Mouse (Mus musculus): Measurements from ENCODE around the gene Adam23. TPM values are rescaled to one million over a fixed set of nuclear protein-coding genes. Genes with fewer than 3 reads are reported as not detected.

The Adam23 gene
- total and polyA plus RNA-seq, 3 experiments, result 1.0 to 1.7 (median 1.4) TPM

GRCm38 (mm10) chr1:63544122-63544521, 98.4 kb downstream of the Adam23 start:
- TF ChIP-seq EP300 (IDR thresholded peaks at IDR 0.05; ENCODE audit: insufficient read depth, low read depth, low read length) (no peak), POLR2A (IDR thresholded peaks at IDR 0.05; ENCODE audit: insufficient read depth, low read depth, low read length) (no peak), CTCF (IDR thresholded peaks at IDR 0.05) (no peak)
- intact Hi-C loops (cut with DNase I), result no loop called here
- Histone ChIP-seq H3K4me3 (no peak overlapping the region), H3K9ac (ENCODE audit: low read depth, low read length) (no peak overlapping the region), H3K4me1 (ENCODE audit: control insufficient read depth, insufficient read depth, low read length) (no peaks in the 10 kb centered on the region), H3K27me3 (ENCODE audit: control insufficient read depth, insufficient read depth, low read length) (no peaks in the 10 kb centered on the region), H3K79me2 (replicated peaks; ENCODE audit: control insufficient read depth, insufficient read depth, low read length) (no peaks in the 10 kb centered on the region), H3K36me3 (ENCODE audit: control insufficient read depth, insufficient read depth, low read length) (no peaks in the 10 kb centered on the region), H3K27ac (no peak overlapping the region)
- 88% methylated on average over 2 of the region's 2 CpGs for WGBS
- no peak for DNase-seq

- Histone ChIP-seq H3K27me3 (ENCODE audit: control insufficient read depth, insufficient read depth, low read length) (no peaks in the 10 kb centered on the region), H3K79me2 (replicated peaks; ENCODE audit: control insufficient read depth, insufficient read depth, low read length) (no peaks in the 10 kb centered on the region), H3K27ac (no peak overlapping the region), H3K9ac (ENCODE audit: low read depth, low read length) (no peak overlapping the region), H3K4me1 (ENCODE audit: control insufficient read depth, insufficient read depth, low read length) (no peaks in the 10 kb centered on the region), H3K4me3 (no peak overlapping the region), H3K36me3 (ENCODE audit: control insufficient read depth, insufficient read depth, low read length) (no peaks in the 10 kb centered on the region)
- DNase-seq, result no peak
- WGBS, result 73% methylated on average over 5 of the region's 5 CpGs
- intact Hi-C loops (cut with DNase I), result no loop called here
- TF ChIP-seq CTCF (IDR thresholded peaks at IDR 0.05) (no peak), POLR2A (IDR thresholded peaks at IDR 0.05; ENCODE audit: insufficient read depth, low read depth, low read length) (no peak), EP300 (IDR thresholded peaks at IDR 0.05; ENCODE audit: insufficient read depth, low read depth, low read length) (no peak)
Measured at GRCm38 (mm10) chr1:63553039-63553438, 107.3 kb downstream of the Adam23 start.

GRCm38 (mm10) chr1:63561772-63562520, 116.3 kb downstream of the Adam23 start:
- Histone ChIP-seq H3K79me2 (replicated peaks; ENCODE audit: control insufficient read depth, insufficient read depth, low read length) (no peaks in the 10 kb centered on the region), H3K36me3 (ENCODE audit: control insufficient read depth, insufficient read depth, low read length) (no peaks in the 10 kb centered on the region), H3K4me1 (ENCODE audit: control insufficient read depth, insufficient read depth, low read length) (no peaks in the 10 kb centered on the region), H3K27me3 (ENCODE audit: control insufficient read depth, insufficient read depth, low read length) (no peaks in the 10 kb centered on the region), H3K4me3 (no peak overlapping the region), H3K27ac (no peak overlapping the region), H3K9ac (ENCODE audit: low read depth, low read length) (no peak overlapping the region)
- WGBS, result 50% methylated on average over 4 of the region's 4 CpGs
- no peak for DNase-seq
- intact Hi-C loops (cut with DNase I), result no loop called here
- TF ChIP-seq POLR2A (IDR thresholded peaks at IDR 0.05; ENCODE audit: insufficient read depth, low read depth, low read length) (no peak), EP300 (IDR thresholded peaks at IDR 0.05; ENCODE audit: insufficient read depth, low read depth, low read length) (no peak), CTCF (IDR thresholded peaks at IDR 0.05) (no peak)

DNA sequence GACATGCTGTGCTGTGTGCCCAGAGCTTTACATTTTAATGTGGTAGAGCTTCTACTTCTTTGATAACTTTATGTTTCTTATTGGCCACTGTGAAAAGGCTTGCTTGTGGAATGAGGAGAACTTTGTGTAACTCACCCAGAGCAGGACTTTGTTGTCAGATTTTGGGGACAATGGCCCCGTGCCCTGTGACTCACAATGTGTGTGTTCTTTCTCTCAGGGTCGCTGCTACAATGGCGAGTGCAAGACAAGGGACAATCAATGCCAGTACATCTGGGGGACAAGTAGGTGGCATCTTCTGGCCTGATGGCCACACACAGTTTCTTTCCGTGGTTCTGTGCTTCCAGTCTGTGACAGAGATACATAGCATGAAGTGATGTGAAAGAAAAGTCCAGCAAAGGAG, 118.2 kb downstream of the Adam23 start:
- H3K9ac ChIP-seq (ENCODE audit: low read depth, low read length), result no peak overlapping the region
- no peak for TF ChIP-seq EP300 (IDR thresholded peaks at IDR 0.05; ENCODE audit: insufficient read depth, low read depth, low read length)
- no peak for TF ChIP-seq POLR2A (IDR thresholded peaks at IDR 0.05; ENCODE audit: insufficient read depth, low read depth, low read length)
- no peak for TF ChIP-seq CTCF (IDR thresholded peaks at IDR 0.05)
- no peak for DNase-seq
- H3K4me1 ChIP-seq (ENCODE audit: control insufficient read depth, insufficient read depth, low read length), result no peaks in the 10 kb centered on the region
- no peak overlapping the region for H3K27ac ChIP-seq
- intact Hi-C loops (cut with DNase I), result no loop called here
- 64% methylated on average over 4 of the region's 4 CpGs for WGBS
- no peaks in the 10 kb centered on the region for H3K36me3 ChIP-seq (ENCODE audit: control insufficient read depth, insufficient read depth, low read length)
- H3K27me3 ChIP-seq (ENCODE audit: control insufficient read depth, insufficient read depth, low read length), result no peaks in the 10 kb centered on the region
- H3K79me2 ChIP-seq (replicated peaks; ENCODE audit: control insufficient read depth, insufficient read depth, low read length), result no peaks in the 10 kb centered on the region
- H3K4me3 ChIP-seq, result no peak overlapping the region

DNA sequence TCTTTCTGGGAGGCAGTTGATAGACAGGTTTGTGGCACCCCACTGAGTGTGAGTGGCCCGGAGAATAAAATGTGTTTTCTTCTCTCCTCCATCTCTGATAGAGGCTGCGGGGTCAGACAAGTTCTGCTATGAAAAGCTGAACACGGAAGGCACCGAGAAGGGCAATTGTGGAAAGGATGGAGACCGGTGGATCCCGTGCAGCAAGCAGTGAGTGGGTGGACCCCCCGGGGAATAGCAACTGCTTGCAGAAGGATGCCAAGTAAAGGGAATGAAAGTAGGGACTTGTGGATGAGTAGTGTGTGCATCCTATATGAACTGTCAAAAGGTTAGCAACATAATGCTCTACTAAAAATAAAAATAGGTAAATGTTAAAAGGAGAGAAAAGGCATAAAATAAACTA, 120.8 kb downstream of the Adam23 start:
- WGBS, result 26% methylated on average over 7 of the region's 7 CpGs
- H3K27me3 ChIP-seq (ENCODE audit: control insufficient read depth, insufficient read depth, low read length), result no peaks in the 10 kb centered on the region
- TF ChIP-seq POLR2A (IDR thresholded peaks at IDR 0.05; ENCODE audit: insufficient read depth, low read depth, low read length) (no peak), CTCF (IDR thresholded peaks at IDR 0.05) (no peak), EP300 (IDR thresholded peaks at IDR 0.05; ENCODE audit: insufficient read depth, low read depth, low read length) (no peak)
- intact Hi-C loops (cut with DNase I), result no loop called here
- no peak overlapping the region for H3K27ac ChIP-seq
- no peak overlapping the region for H3K9ac ChIP-seq (ENCODE audit: low read depth, low read length)
- no peaks in the 10 kb centered on the region for H3K4me1 ChIP-seq (ENCODE audit: control insufficient read depth, insufficient read depth, low read length)
- DNase-seq, result no peak
- no peaks in the 10 kb centered on the region for H3K79me2 ChIP-seq (replicated peaks; ENCODE audit: control insufficient read depth, insufficient read depth, low read length)
- no peak overlapping the region for H3K4me3 ChIP-seq
- H3K36me3 ChIP-seq (ENCODE audit: control insufficient read depth, insufficient read depth, low read length), result no peaks in the 10 kb centered on the region

- intact Hi-C loops (cut with DNase I), result no loop called here
- no peak overlapping the region for H3K9ac ChIP-seq (ENCODE audit: low read depth, low read length)
- no peak for DNase-seq
- no peaks in the 10 kb centered on the region for H3K27me3 ChIP-seq (ENCODE audit: control insufficient read depth, insufficient read depth, low read length)
- no peaks in the 10 kb centered on the region for H3K79me2 ChIP-seq (replicated peaks; ENCODE audit: control insufficient read depth, insufficient read depth, low read length)
- 16% methylated on average over 4 of the region's 4 CpGs for WGBS
- TF ChIP-seq EP300 (IDR thresholded peaks at IDR 0.05; ENCODE audit: insufficient read depth, low read depth, low read length) (no peak), CTCF (IDR thresholded peaks at IDR 0.05) (no peak), POLR2A (IDR thresholded peaks at IDR 0.05; ENCODE audit: insufficient read depth, low read depth, low read length) (no peak)
- H3K27ac ChIP-seq, result no peak overlapping the region
- no peaks in the 10 kb centered on the region for H3K4me1 ChIP-seq (ENCODE audit: control insufficient read depth, insufficient read depth, low read length)
- no peaks in the 10 kb centered on the region for H3K36me3 ChIP-seq (ENCODE audit: control insufficient read depth, insufficient read depth, low read length)
- no peak overlapping the region for H3K4me3 ChIP-seq
Measured at GRCm38 (mm10) chr1:63567031-63567430, 121.3 kb downstream of the Adam23 start.

Data from heart, adult 2 months (tissue).